Mouse (Mus musculus) ES-CJ7 (cell line): ENCODE data around the gene Ap2a2.
"Not testable (repeated sequence)": the region's sequence is repeated elsewhere in the genome, so short reads cannot be mapped to it uniquely, and the experiment has no call there.

ENCODE experiments used
- DNase-seq: peaks from one replicate; pipeline ENCODE4 v3.0.0; 2011; ENCODE audit warnings: low read depth, low spot score

Gene Ap2a2

DNA sequence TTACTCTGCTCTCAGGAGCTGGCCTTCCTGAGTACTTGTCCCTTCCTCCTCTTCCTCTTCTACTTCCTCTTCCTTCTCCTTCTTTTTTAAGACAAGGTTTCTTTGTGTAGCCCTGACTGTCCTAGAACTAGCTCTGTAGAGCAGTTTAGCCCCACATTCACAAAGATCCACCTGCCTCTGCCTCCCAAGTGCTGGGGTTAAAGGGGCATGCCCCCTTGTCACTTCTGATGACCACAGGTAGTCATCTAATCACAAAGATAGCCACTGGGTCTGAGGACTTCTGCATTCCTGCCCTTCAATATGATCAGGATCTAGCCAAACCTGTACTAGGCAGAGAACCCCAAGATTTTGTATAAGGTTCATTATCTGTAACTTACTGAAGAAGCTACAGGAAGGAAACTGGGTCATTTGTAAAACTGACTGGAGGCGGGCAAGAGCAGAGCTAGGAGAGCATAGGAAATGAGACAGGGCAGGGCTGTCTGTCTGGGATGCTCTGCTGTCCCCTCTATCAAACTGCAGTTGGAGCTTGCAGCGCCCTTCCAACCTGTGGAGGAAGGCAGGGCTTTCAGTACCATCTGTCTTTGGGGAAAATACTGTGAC is 2.1 kb upstream of the Ap2a2 start:
- DNase-seq = no peak

DNA sequence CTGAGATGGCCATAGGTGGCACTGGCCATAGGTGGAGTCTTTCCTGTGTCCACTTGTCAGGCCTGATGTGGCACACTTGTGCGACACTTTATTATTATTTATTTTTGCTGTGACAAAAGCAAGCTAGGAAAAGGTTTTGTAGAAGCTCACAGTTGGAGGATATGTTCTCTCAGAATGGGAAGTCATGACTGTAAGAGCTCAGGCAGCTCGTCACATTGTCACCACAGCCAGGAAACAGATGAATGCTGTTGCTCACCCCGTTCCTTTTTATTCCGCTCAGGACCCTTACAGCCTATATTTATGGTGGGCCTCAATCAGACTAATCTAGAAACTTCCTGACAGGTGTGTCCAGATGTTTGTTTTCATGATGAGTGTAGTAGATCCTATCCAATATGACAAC is 1.5 kb upstream of the Ap2a2 start:
- DNase-seq = no peak

DNA sequence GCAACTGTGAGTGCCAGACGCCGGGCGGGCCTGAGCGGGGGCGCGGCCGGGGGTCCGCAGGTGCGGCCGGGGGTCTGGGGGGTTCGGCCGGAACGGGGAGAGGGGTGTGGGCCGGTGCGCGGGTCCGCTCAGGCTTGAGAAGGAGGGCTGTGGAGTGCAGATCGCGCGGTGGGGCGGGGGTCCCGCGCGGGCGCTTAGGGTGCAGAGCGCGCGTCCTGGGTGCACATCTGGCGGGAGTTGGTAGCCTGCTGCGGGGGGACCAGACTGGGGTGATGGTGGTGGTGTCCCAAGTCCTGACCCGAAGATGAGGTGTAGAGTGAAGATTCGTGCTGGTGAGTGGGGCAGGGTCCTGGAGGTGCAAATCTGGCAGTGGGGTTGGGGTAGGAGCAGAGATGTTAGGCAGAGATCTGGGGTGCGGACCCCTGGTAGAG is 463 bp downstream of the Ap2a2 start:
- DNase-seq = no peak

DNA sequence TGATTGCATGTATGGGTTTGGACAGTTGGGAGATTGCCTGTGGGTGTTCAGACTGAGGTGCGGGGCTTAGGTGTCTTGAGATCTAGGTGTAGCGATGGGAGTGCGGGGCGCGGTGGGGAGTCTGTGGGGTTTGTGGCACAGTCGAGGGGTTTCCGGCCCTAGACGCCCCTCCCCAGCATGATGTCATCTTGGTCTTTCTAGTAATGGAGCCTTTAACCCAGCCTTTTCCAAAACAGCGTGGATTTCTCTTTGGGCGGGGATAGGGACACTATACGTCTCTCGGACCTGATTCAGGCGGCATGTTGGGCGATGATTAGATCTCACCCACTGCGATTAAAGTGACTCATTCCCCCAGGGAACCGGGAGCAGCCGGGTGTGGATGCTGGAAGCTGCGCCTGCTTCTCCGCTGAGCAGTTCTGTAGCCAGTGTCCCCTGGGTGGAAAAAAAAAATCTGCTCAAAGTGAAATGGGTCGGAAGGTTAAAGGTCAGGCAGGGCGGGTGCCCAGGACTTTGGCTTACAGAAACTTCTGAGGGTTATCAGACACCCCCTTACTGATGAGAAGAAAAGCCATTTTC is 967 bp downstream of the Ap2a2 start:
- DNase-seq = peak; percentile 51

DNA sequence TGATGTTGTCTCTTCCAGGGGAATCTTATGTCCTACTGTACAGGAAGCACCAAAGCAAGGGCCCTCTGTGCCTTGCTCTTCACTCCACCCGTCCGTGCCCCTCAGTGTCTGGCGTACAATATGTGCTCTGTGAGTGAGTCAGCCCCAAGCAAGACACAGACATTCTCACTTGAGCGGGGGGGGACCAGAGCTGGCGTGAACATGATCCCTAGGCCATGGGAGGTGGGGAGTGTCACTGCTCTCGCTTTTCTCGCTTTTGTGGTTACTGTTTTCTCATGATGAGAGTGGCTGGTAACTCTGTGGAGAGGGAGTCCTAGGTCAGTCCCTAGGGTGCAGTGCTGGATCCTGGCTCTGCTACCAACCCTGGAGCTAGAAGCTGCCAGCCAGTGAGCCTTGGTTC is 2.6 kb downstream of the Ap2a2 start:
- no peak for DNase-seq

DNA sequence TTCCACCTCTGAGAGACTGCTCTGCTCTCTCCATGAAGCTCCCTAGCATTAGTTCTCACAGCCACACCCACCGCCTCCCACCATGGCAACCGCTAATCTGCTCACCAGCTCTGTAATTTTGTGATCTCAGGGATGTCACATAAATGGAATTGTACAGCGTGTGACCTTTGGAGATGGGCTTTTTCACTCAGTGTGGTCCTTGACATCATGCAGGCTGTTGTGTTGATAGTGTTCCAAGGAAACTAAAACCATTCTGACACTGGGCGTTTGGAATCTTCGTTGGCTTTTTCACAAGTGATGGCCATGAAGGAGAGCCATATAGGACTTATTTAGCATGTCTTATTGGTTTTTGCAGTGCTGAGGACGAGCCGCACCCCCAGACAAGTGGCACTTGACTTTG is 4.6 kb downstream of the Ap2a2 start:
- DNase-seq = no peak

DNA sequence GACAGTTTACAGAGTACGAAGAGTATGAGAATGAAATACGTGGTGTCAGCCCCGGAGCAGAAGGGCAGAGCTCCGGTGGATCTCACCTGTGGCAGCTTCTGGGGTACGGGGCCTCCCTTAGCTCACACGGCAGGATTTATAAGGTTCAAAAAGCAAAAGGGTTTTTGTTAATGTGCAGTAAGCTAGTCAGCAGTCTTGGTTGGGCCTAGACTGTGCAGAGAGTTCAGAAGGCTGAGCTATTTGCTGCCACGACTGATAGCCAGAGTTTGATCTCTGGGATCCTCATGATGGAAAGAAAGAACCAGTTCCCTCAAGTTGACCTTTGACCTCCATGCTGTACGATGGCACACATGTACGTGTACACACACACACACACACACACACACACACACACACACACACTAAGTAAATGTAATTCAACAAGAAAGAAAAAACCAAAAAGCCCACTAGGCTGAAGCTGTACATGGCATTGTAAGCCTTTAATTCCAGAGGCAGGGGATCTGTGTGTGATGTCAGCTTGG is 7.4 kb downstream of the Ap2a2 start:
- no peak for DNase-seq

DNA sequence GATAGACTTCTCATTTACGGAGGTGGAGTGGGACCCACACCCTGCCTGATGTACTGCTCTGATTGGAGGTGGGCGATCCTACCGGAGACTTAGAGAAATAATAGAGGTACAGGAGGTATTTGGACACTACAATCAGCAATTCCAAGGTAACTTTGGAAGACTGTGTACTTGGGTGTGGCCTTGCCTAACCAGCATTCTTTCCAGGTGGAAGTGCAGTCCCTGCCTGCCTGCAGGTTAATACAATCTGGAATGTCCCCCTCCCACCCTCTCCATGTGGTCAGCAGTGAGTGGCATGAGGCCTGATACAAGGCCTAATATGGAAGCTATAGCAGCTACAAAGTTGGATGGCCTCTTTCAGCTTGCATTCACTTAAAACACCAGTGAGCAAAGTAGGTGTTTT is 7.9 kb downstream of the Ap2a2 start:
- DNase-seq = peak; percentile 63

DNA sequence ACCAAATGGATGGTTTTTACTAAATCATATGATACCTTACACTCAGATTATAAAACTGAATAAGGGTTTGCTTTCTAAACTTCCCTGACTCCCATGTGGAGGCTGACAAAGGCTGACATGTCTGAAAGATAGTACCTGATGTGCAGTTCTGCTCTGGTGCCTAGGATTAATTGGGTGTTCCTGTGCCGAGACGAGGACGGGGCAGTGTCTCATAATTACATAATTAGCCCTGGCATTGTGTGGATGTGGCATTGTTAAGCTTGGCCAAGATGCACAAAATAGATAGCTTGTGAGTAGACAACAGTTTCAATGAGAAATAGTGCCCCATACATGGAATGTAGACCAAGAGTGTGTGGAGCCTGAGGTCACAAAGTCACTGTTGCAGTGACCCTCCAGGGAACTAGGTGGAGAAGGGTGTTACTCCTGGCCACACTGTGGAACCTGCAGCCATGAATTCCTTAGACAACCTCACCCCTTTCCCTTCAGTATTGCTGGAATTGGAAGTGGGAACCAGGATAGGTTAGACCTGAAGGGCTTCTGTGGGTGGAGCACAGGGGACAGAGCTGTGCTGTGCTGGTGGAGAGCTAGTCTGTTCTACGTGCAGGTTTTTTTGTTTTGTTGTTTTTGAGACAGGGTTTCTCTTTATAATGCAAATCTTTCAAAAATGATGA is 8.8 kb downstream of the Ap2a2 start:
- peak; percentile 38 for DNase-seq

DNA sequence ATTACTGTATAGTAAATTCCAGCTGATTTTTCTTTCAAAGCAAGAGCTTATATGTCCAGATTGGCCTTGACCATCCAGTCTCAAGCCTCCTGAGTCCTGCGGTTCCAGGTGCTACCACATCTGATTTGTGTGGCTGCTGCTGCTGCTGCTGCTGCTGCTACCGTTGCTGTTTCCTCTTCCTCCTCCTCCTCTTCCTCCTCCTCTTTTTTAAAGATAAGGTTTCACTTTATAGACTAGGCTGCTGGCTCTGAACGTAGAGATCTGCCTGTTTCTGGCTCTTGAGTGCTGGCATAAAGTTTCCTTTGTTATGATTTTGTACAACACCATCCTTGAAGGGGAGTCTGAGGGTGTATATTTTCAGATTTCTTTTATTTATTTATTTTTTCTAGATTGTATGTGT is 12.1 kb downstream of the Ap2a2 start:
- DNase-seq = no peak

DNA sequence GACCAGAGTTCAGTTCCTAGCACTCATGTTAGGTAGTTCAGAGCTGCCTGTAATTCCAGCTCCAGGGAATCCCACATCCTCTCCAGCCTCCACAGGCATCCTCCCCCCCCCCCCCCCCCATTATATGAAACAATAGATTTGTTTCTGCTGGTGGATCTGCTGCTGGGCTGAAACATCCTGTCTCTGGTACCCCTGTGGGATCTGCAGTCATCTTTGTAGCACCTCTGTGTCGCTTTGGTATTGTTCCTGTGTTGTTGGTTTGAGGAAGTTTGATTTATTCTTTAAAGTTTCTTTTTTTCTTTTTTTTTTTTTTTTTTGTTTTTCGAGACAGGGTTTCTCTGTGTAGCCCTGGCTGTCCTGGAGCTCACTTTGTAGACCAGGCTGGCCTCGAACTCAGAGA is 13.5 kb downstream of the Ap2a2 start:
- no peak for DNase-seq

DNA sequence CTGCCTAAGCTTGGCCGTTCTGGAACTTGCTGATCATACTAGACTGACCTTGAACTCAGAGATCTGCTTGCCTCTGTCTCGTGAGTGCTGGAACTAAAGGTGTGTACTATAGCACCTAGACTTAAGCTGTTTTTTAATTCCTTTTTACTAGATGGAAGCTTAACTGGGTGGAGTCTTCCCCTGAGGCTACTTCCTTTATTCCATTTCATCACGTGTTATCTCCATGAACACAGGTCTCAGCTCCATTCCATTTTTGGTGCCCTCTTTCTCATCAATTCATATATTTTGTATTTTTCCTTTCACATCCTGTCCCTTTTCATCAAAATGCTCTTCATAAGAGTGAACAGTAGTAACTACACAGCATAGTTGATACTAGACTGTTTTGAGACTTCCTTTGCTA is 15.8 kb downstream of the Ap2a2 start:
- no peak for DNase-seq

DNA sequence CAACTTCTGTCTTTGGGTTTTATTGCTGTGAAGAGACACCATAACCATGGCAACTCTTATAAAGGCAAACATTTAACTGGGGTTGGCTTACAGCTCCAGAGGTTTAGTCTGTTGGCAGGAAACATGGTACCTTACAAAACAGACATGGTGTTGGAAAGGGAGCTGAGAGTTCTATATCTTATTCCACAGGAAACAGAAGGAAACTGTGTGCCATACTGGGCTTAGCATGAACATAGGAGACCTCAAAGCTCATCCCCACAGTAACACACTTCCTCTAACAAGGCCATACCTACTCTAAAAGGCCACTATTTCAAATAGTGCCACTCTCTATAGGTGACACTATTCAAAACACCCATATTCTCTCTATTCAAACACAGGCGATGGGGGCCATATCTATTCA is 16.5 kb downstream of the Ap2a2 start:
- DNase-seq = no peak

DNA sequence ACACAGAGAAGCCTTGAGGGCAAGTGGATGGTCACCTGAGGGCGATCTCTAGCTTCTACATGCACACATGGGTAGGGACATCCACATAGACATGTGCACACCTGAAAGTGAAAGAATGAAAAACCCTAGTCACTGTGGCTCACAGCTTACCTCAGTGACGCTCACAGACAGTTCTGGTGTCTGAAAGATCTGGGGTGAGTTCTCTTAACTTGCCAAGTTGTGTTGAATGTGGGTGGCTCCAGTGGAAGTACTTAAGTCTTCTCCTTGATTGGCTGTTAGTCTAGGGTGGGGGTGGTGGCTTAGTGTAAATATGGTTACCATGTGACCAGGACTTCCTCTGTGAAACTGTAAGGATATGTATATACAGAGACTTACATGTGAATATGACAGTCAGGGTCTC is 17.0 kb downstream of the Ap2a2 start:
- no peak for DNase-seq

DNA sequence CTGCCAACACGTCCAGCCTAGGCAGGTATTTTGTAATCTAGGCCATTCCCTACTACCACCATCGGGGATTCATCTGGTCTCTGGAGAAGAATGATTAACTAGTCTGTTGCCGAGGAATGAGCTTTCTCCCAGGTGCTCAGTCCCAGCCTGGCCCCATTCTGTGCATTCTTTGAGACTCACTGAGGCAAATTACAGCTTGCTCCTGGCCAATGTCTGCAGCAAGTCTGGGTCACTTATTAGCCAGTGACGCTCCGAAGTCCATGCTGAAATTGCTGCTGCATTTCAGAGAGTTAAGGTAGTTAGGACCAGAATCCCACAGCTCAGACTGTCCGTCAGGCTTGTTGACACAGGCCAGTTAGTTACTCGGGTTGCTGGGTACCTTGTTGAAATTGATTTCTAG is 19.4 kb downstream of the Ap2a2 start:
- DNase-seq = no peak

DNA sequence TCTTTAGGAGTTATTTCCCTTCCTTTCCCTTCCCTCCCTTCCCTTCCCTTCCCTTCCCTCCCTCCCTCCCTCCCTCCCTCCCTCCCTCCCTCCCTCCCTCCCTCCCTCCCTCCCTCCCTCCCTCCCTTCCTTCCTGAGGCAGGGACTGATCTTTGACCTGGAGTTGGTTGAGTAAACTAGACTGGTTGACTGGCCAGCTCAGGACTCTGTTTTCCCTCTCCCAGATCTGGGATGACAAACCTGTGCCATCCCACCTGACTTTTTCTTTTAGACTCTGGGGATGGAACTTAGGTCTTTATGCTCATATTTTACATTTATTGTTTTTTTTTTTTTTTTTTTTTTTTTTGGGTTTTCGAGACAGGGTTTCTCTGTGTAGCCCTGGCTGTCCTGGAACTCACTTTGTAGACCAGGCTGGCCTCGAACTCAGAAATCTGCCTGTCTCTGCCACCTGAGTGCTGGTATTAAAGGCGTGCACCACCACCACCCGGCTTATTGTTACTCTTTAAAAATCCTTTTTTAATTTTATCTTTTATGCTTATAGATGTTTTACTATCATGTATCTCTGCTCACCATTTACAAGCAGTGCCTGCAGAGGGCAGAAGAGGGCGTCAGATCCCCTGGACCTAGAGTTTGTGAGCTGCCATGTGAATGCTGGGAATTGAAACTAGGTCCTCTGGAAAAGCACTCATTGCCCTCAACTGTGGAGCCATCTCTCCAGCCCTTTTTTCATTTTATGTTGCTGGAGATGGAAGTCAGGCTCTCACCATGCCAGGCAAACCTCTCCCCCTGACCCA is 22.3 kb downstream of the Ap2a2 start:
- peak; percentile 29 for DNase-seq

DNA sequence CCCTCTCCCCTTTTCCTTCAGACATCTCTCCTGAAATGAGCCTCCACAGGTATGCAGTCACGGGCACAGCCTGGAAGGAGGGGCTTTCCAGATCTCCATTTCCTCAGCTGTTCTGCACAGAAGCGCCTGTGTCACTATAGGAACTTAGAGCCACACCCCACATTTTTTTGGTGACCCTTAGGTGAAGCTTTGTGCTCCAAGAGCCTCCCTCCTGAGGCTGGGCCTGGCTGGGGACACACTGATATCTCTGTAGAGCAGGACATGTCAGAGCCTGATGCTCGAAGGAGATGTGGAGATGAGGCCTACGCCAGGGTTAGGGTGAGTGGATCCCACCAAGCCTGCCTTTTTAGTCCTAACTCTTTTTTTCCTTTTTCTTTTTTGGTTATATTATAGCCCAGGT is 23.3 kb downstream of the Ap2a2 start:
- peak; percentile 26 for DNase-seq

DNA sequence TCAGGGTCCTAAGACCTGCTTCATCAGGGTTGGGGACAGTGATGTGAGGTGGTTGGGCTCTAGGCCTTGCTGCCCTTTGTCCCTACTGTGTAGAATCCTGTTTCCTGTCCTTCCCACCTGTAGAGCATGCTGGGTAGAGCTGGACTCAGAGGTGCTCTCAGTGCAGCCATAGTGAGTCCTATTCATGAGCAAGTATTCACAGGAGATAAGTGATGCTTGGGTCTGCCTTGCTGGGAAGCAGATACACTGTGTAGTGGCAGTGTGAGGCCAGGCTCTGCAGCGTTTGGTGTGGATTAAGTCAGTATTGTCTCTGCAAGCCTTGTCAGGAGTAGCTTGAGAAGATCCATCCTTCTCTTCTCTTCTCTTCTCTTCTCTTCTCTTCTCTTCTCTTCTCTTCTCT is 23.9 kb downstream of the Ap2a2 start:
- no peak for DNase-seq

DNA sequence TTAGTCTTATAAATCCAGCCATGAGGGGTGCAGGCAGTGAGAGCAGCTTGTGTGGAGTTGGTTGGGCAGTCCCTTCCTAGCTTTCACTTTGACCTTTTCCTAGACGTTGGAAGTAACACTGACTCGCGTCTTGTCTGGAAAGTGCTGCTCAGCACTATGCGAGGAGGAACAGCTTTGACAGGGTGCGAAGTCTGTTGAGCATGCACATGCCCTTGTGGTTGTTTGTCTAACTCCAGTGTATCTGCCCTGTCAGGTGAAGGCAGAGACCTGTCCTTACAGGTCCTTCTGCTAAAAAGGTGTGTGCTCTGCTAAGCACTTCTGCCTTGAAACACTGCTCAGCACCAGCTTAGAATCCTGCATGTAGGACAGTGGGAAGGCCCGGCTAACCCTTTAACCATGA is 26.9 kb downstream of the Ap2a2 start:
- DNase-seq = no peak

DNA sequence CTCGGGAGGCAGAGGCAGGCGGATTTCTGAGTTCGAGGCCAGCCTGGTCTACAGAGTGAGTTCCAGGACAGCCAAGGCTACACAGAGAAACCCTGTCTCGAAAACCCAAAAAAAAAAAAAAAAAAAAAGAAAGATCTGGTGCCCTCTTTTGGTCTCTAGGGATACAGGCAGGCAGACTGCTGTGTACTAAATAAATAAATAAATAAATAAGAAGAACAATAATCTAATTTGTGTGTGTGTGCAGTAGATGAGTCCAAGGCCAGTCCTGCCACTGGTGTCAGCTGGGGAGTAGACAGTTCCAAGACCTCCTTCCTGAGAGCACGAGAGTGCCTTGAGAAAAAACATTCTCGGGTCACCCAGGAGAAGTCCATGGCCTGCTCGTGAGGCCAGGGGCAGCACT is 28.3 kb downstream of the Ap2a2 start:
- DNase-seq = not testable (repeated sequence)

DNA sequence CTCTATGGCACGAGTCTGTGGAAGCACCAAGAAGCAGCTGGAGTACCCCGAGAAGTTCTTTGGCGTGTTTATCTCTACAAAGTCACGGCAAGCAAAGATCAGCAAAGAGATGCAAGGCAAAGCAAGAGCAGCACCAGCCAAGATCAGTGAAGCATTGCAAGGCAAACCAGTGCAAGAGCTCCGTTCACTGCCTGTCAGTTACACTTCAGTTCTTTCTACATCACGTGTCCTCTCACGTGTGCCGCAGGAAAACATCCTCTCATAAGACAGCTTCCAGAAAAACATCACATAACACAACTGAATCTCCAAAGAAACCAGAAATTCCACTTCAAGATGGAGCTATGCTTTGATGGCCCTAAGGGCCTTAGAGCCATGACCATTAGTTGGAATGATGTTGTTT is 29.0 kb downstream of the Ap2a2 start:
- no peak for DNase-seq

DNA sequence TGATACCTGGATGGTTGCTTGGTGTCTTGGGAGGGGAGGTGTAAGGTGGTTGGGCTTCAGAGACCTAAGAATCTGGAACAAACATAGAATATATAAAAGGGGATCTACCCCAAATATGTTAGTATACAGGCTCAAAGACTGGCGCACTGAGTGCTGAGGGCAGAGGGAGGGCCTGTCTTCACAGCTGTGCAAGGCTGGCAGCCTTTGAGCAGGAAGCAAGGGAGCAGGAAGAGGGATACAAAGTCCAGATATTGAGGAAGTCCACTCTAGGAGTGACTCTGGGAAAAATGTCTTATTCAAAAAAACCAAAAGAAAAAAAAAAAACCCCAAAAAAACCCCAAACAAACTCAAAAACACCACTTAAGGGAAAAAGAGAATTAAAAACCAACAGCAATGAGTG is 30.1 kb downstream of the Ap2a2 start:
- no peak for DNase-seq
